Mouse (Mus musculus) heart, adult 2 months (tissue): ENCODE measurements around the gene Prdx3. TPM values are rescaled to one million over a fixed set of nuclear protein-coding genes. Genes with fewer than 3 reads are reported as not detected.

ENCODE experiments used
- DNase-seq, 2 experiments: peaks; one replicate each; pipeline ENCODE4 v3.0.0; 2021
- H3K27ac ChIP-seq: fragments of 200-600 bp; 2 replicates; pipeline ENCODE4 v1.8.1; 2022
- H3K27me3 ChIP-seq: fragments of 200-500 bp; 2 replicates; pipeline ENCODE4 v1.6.1; 2012; ENCODE audit warnings: mild to moderate bottlenecking, low read length, inconsistent platforms, mixed read lengths; ENCODE audit not compliant: control insufficient read depth, insufficient read depth
- H3K36me3 ChIP-seq: fragments of 200-500 bp; 2 replicates; pipeline ENCODE4 v1.6.1; 2012; ENCODE audit warnings: low read length, inconsistent platforms; ENCODE audit not compliant: control insufficient read depth, insufficient read depth
- H3K4me1 ChIP-seq: fragments of 200-500 bp; 2 replicates; pipeline ENCODE4 v1.6.1; 2011; ENCODE audit warnings: low read length; ENCODE audit not compliant: control insufficient read depth, insufficient read depth
- H3K4me3 ChIP-seq: fragments of 200-600 bp; 2 replicates; pipeline ENCODE4 v1.8.1; 2022
- H3K79me2 ChIP-seq: fragments of 200-500 bp; replicated peaks from 2 replicates; pipeline ENCODE4 v1.6.1; 2012; ENCODE audit warnings: mild to moderate bottlenecking, inconsistent platforms, low read length, moderate library complexity, mixed read lengths; ENCODE audit not compliant: control insufficient read depth, insufficient read depth
- H3K9ac ChIP-seq: fragments of 200-500 bp; 2 replicates; pipeline ENCODE4 v1.6.1; 2012; ENCODE audit warnings: low read depth, mild to moderate bottlenecking, control low read depth, inconsistent platforms, low read length, mixed read lengths
- CTCF ChIP-seq: fragments of 200-600 bp; IDR thresholded peaks from 2 replicates; pipeline ENCODE4 v1.8.1; 2022; ENCODE audit warnings: antibody characterized with exemption, mild to moderate bottlenecking, moderate library complexity
- EP300 ChIP-seq: fragments of 200-500 bp; IDR thresholded peaks from 2 replicates; pipeline ENCODE4 v1.6.1; 2011; ENCODE audit warnings: low read depth, low read length, control low read depth; ENCODE audit not compliant: insufficient read depth
- POLR2A ChIP-seq: fragments of 200-500 bp; IDR thresholded peaks from 2 replicates; pipeline ENCODE4 v1.6.1; 2011; ENCODE audit warnings: mild to moderate bottlenecking, low read depth, low read length, control low read depth; ENCODE audit not compliant: insufficient read depth
- WGBS: fragments of 180-500 bp; shearing (Covaris S2); methylation state at CpG from one replicate; pipeline ENCODE4 v1.1.7; 2018; 5-methylcytosine and 5-hydroxymethylcytosine counted together
- intact Hi-C: fragments of 180-260 bp; cut with DNase I; formaldehyde crosslinking; loops from one replicate; pipeline ENCODE4 v1.15.1; 2025
- polyA plus RNA-seq: library from polyadenylated mRNA; depleted of rRNA; stranded (reverse); fragments of >200 nt; gene quantifications from 2 replicates; pipeline ENCODE4 v1.2.3, GENCODE M21; 2012
- total RNA-seq, 2 experiments: library from RNA; stranded (reverse); gene quantifications; 2 replicates each; pipeline ENCODE4 v1.2.3; 2021

The Prdx3 gene
- total and polyA plus RNA-seq, 3 experiments, result 353 to 450 (median 407) TPM

- H3K4me3 ChIP-seq, result no peak overlapping the region
- DNase-seq, result no peak
- TF ChIP-seq CTCF (no peak), EP300 (no peak), POLR2A (no peak)
- H3K36me3 ChIP-seq, result no peaks in the 10 kb centered on the region; the same call in none of the 2 replicates
- WGBS, result 93% methylated on average over 5 of the region's 5 CpGs
- peaks cover 8% of the 10 kb centered on the region for H3K79me2 ChIP-seq
- intact Hi-C loops, result no loop called here
- no peaks in the 10 kb centered on the region for H3K27me3 ChIP-seq
- H3K9ac ChIP-seq, result no peak overlapping the region
- peaks cover 3% of the 10 kb centered on the region for H3K4me1 ChIP-seq
- H3K27ac ChIP-seq, result no peak overlapping the region
These were observed 31.1 kb upstream of the Prdx3 start for GRCm38 (mm10) chr19:60905477-60905876.

GRCm38 (mm10) chr19:60903971-60904370, 29.6 kb upstream of the Prdx3 start:
- H3K79me2 ChIP-seq, result peaks cover 8% of the 10 kb centered on the region
- intact Hi-C loops, result no loop called here
- H3K4me3 ChIP-seq, result no peak overlapping the region
- H3K4me1 ChIP-seq, result peaks cover 5% of the 10 kb centered on the region
- no peak overlapping the region for H3K27ac ChIP-seq
- no peak overlapping the region for H3K9ac ChIP-seq
- DNase-seq, result no peak
- no peaks in the 10 kb centered on the region for H3K27me3 ChIP-seq
- no peak for TF ChIP-seq CTCF
- no peak for TF ChIP-seq EP300
- TF ChIP-seq POLR2A, result no peak
- WGBS, result 79% methylated on average over 1 of the region's 1 CpGs
- peaks cover 2% of the 10 kb centered on the region for H3K36me3 ChIP-seq

- H3K36me3 ChIP-seq, result peaks cover 4% of the 10 kb centered on the region
- DNase-seq, result no peak
- H3K4me1 ChIP-seq, result peaks cover 5% of the 10 kb centered on the region
- TF ChIP-seq CTCF (no peak), POLR2A (no peak), EP300 (no peak)
- peaks cover 8% of the 10 kb centered on the region for H3K79me2 ChIP-seq
- no peak overlapping the region for H3K4me3 ChIP-seq
- no peaks in the 10 kb centered on the region for H3K27me3 ChIP-seq
- no peak overlapping the region for H3K27ac ChIP-seq
- intact Hi-C loops, result no loop called here
- WGBS, result 90% methylated on average over 1 of the region's 1 CpGs
- H3K9ac ChIP-seq, result no peak overlapping the region
These were observed 28.8 kb upstream of the Prdx3 start for GRCm38 (mm10) chr19:60903139-60903538.

GRCm38 (mm10) chr19:60895251-60895880, 21.0 kb upstream of the Prdx3 start:
- peaks cover 26% of the 10 kb centered on the region for H3K36me3 ChIP-seq
- TF ChIP-seq CTCF (no peak), EP300 (no peak), POLR2A (no peak)
- 8% methylated on average over 3 of the region's 3 CpGs for WGBS
- H3K4me1 ChIP-seq, result peaks cover 9% of the 10 kb centered on the region
- H3K9ac ChIP-seq, result peak overlapping the region; percentile 65
- peak overlapping the region; percentile 14; the same call in 1 of the 2 replicates for H3K4me3 ChIP-seq
- DNase-seq, result peak in 1 of 2 experiments; percentile 28
- intact Hi-C loops, result no loop called here
- peaks cover 3% of the 10 kb centered on the region; the same call in 1 of the 2 replicates for H3K79me2 ChIP-seq
- H3K27me3 ChIP-seq, result no peaks in the 10 kb centered on the region
- H3K27ac ChIP-seq, result peak overlapping the region; percentile 54

GRCm38 (mm10) chr19:60891934-60892547, 17.7 kb upstream of the Prdx3 start:
- WGBS, result 41% methylated on average over 1 of the region's 1 CpGs
- Histone ChIP-seq H3K36me3 (peaks cover 31% of the 10 kb centered on the region), H3K27ac (peak overlapping the region; percentile 67), H3K4me1 (peaks cover 10% of the 10 kb centered on the region), H3K79me2 (peaks cover 1% of the 10 kb centered on the region; the same call in 1 of the 2 replicates), H3K9ac (no peak overlapping the region; the same call in 1 of the 2 replicates), H3K27me3 (no peaks in the 10 kb centered on the region), H3K4me3 (peak overlapping the region; percentile 53)
- intact Hi-C loops, result loop anchor here (2.0 to 5.0 kb wide), 2 partner anchors 57 to 115 kb away; no protein-coding TSS in a partner anchor
- peak; percentile 67 to 76 for DNase-seq
- peak; percentile 35; the same call in 1 of the 2 replicates for TF ChIP-seq EP300
- peak; percentile 99 for TF ChIP-seq CTCF
- no peak for TF ChIP-seq POLR2A

GRCm38 (mm10) chr19:60891123-60891470, 16.7 kb upstream of the Prdx3 start:
- Histone ChIP-seq H3K4me3 (peak overlapping the region; percentile 53), H3K9ac (no peak overlapping the region; the same call in 1 of the 2 replicates), H3K27ac (peak overlapping the region; percentile 67), H3K36me3 (peaks cover 31% of the 10 kb centered on the region), H3K79me2 (peaks cover 1% of the 10 kb centered on the region; the same call in 1 of the 2 replicates), H3K4me1 (peaks cover 10% of the 10 kb centered on the region), H3K27me3 (no peaks in the 10 kb centered on the region)
- WGBS, result 9% methylated on average over 4 of the region's 5 CpGs
- no peak for DNase-seq
- intact Hi-C loops, result loop anchor here (2.0 to 5.0 kb wide), 2 partner anchors 58 to 116 kb away; no protein-coding TSS in a partner anchor
- no peak for TF ChIP-seq POLR2A
- TF ChIP-seq EP300, result no peak
- no peak for TF ChIP-seq CTCF
